Mouse (Mus musculus) G1E (cell line): ENCODE data around the gene Abca3.

Source experiments
- CTCF ChIP-seq: IDR thresholded peaks from 2 replicates; pipeline ENCODE4 v1.5.1; 2012; ENCODE audit warnings: low read depth, low read length, inconsistent platforms, mixed read lengths
- POLR2AphosphoS5 ChIP-seq: IDR thresholded peaks from 2 replicates; pipeline ENCODE4 v1.6.1; 2012; ENCODE audit warnings: low read depth, low read length, inconsistent platforms; ENCODE audit not compliant: insufficient replicate concordance

- TF ChIP-seq CTCF (no peak), POLR2AphosphoS5 (no peak)
Observed at GRCm38 (mm10) chr17:24389865-24390264, 38.1 kb downstream of the Abca3 start.
